Mouse (Mus musculus) MEL (cell line): Measurements from ENCODE around the gene Hspe1. TPM values are rescaled to one million over a fixed set of nuclear protein-coding genes. Genes with fewer than 3 reads are reported as not detected.

ENCODE experiments used
- DNase-seq: peaks from one replicate; pipeline ENCODE4 v3.0.0; 2011; ENCODE audit warnings: low read depth, low spot score
- H3K27ac ChIP-seq: 2 replicates; pipeline ENCODE4 v1.5.1; 2012; ENCODE audit warnings: low read depth, mild to moderate bottlenecking, control low read depth, low read length, moderate library complexity; ENCODE audit not compliant: control insufficient read depth
- H3K27me3 ChIP-seq, 2 experiments: fragments of 150-350 bp in 1 of 2; sonication (generic) in 1 of 2; 2 replicates each; pipeline ENCODE4 v1.6.1; 2012; ENCODE audit warnings: low read length in 2 of 2, mild to moderate bottlenecking in 2 of 2, improper control_type of control experiment in 1 of 2, moderate library complexity in 1 of 2; ENCODE audit not compliant: insufficient read depth in 2 of 2, control insufficient read depth in 1 of 2
- H3K36me3 ChIP-seq, 2 experiments: 2 replicates each; pipeline ENCODE4 v1.6.1; 2012 to 2014; ENCODE audit warnings: low read length in 2 of 2, improper control_type of control experiment in 1 of 2, inconsistent platforms in 1 of 2, mild to moderate bottlenecking in 1 of 2; ENCODE audit not compliant: insufficient read depth in 2 of 2, control insufficient read depth in 1 of 2
- H3K4me1 ChIP-seq, 2 experiments: fragments of 150-350 bp in 1 of 2; sonication (generic) in 1 of 2; 2 replicates each; pipeline ENCODE4 v1.6.1; 2012; ENCODE audit warnings: low read length in 2 of 2, improper control_type of control experiment in 1 of 2, mild to moderate bottlenecking in 1 of 2; ENCODE audit not compliant: insufficient read depth in 2 of 2, control insufficient read depth in 1 of 2
- H3K4me3 ChIP-seq, 2 experiments: fragments of 150-350 bp in 1 of 2; sonication (generic) in 1 of 2; 2 replicates each; pipeline ENCODE4 v1.5.1; 2012; ENCODE audit warnings: low read depth in 2 of 2, low read length in 2 of 2, mild to moderate bottlenecking in 2 of 2, moderate library complexity in 2 of 2, control low read depth in 1 of 2, improper control_type of control experiment in 1 of 2; ENCODE audit not compliant: control insufficient read depth in 1 of 2, insufficient read depth in 1 of 2
- H3K79me2 ChIP-seq: 2 replicates; pipeline ENCODE4 v1.6.1; 2012; ENCODE audit warnings: mild to moderate bottlenecking, low read length, moderate library complexity; ENCODE audit not compliant: control insufficient read depth, poor library complexity, insufficient read depth
- H3K9ac ChIP-seq: 2 replicates; pipeline ENCODE4 v1.6.1; 2012; ENCODE audit warnings: low read depth, mild to moderate bottlenecking, control low read depth, low read length, moderate library complexity; ENCODE audit not compliant: control insufficient read depth, poor library complexity, severe bottlenecking
- H3K9me3 ChIP-seq: fragments of 150-350 bp; sonication (generic); replicated peaks from 2 replicates; pipeline ENCODE4 v1.6.1; 2012; ENCODE audit warnings: mild to moderate bottlenecking, low read length, improper control_type of control experiment, moderate library complexity; ENCODE audit not compliant: insufficient read depth
- CTCF ChIP-seq, 3 experiments: IDR thresholded peaks in 2 of 3; conservative IDR thresholded peaks in 1 of 3; 2 replicates each; pipeline ENCODE4 v1.5.1; 2011 to 2012; ENCODE audit warnings: low read length in 3 of 3, low read depth in 2 of 3, mild to moderate bottlenecking in 2 of 3, improper control_type of control experiment in 1 of 3, inconsistent platforms in 1 of 3, mixed read lengths in 1 of 3, moderate library complexity in 1 of 3; ENCODE audit not compliant: control insufficient read depth in 1 of 3, insufficient read depth in 1 of 3, poor library complexity in 1 of 3, severe bottlenecking in 1 of 3
- E2F4 ChIP-seq: IDR thresholded peaks from 2 replicates; pipeline ENCODE4 v1.6.1; 2011; ENCODE audit warnings: low read depth, low read length, improper control_type of control experiment, borderline replicate concordance
- HCFC1 ChIP-seq: IDR thresholded peaks from 2 replicates; pipeline ENCODE4 v1.6.1; 2012; ENCODE audit warnings: low read depth, mild to moderate bottlenecking, inconsistent platforms, low read length, improper control_type of control experiment, moderate library complexity
- JUND ChIP-seq: IDR thresholded peaks from 2 replicates; pipeline ENCODE4 v1.6.1; 2011; ENCODE audit warnings: low read depth, mild to moderate bottlenecking, improper control_type of control experiment, low read length
- MAFK ChIP-seq: IDR thresholded peaks from 2 replicates; pipeline ENCODE4 v1.6.1; 2011; ENCODE audit warnings: low read depth, mild to moderate bottlenecking, low read length, improper control_type of control experiment, borderline replicate concordance
- MEF2A ChIP-seq: IDR thresholded peaks from 2 replicates; pipeline ENCODE4 v1.6.1; 2014; ENCODE audit warnings: low read depth, mild to moderate bottlenecking, inconsistent platforms, low read length, improper control_type of control experiment; ENCODE audit not compliant: poor library complexity, insufficient replicate concordance, severe bottlenecking; ENCODE audit errors: extremely low read depth
- MXI1 ChIP-seq: IDR thresholded peaks from 2 replicates; pipeline ENCODE4 v1.6.1; 2011; ENCODE audit warnings: mild to moderate bottlenecking, low read depth, low read length, improper control_type of control experiment
- MYC ChIP-seq: IDR thresholded peaks from 2 replicates; pipeline ENCODE4 v1.6.1; 2011; ENCODE audit warnings: low read depth, mild to moderate bottlenecking, low read length, improper control_type of control experiment, moderate library complexity
- POLR2AphosphoS5 ChIP-seq: IDR thresholded peaks from 2 replicates; pipeline ENCODE4 v1.6.1; 2012; ENCODE audit warnings: low read depth, borderline replicate concordance, mild to moderate bottlenecking, inconsistent platforms, low read length, moderate library complexity, mixed read lengths
- RAD21 ChIP-seq: IDR thresholded peaks from 2 replicates; pipeline ENCODE4 v1.6.1; 2011; ENCODE audit warnings: mild to moderate bottlenecking, low read depth, low read length, improper control_type of control experiment
- SMC3 ChIP-seq: IDR thresholded peaks from 2 replicates; pipeline ENCODE4 v1.6.1; 2011; ENCODE audit warnings: low read depth, low read length, improper control_type of control experiment
- TBP ChIP-seq: IDR thresholded peaks from 2 replicates; pipeline ENCODE4 v1.8.0; 2011; ENCODE audit warnings: low read depth, low read length, improper control_type of control experiment
- UBTF ChIP-seq: IDR thresholded peaks from 2 replicates; pipeline ENCODE4 v1.6.1; 2012; ENCODE audit warnings: low read depth, mild to moderate bottlenecking, inconsistent platforms, low read length, improper control_type of control experiment, moderate library complexity, borderline replicate concordance; ENCODE audit not compliant: insufficient read depth
- USF2 ChIP-seq, 2 experiments: IDR thresholded peaks; 2 replicates each; pipeline ENCODE4 v1.6.1; 2011 to 2012; ENCODE audit warnings: improper control_type of control experiment in 2 of 2, low read length in 2 of 2, borderline replicate concordance in 1 of 2, inconsistent platforms in 1 of 2, low read depth in 1 of 2, mild to moderate bottlenecking in 1 of 2; ENCODE audit not compliant: insufficient read depth in 1 of 2
- ZC3H11A ChIP-seq: IDR thresholded peaks from 2 replicates; pipeline ENCODE4 v1.6.1; 2012; ENCODE audit warnings: low read depth, mild to moderate bottlenecking, inconsistent platforms, low read length, improper control_type of control experiment
- ZMIZ1 ChIP-seq: IDR thresholded peaks from 2 replicates; pipeline ENCODE4 v1.6.1; 2012; ENCODE audit warnings: low read depth, mild to moderate bottlenecking, inconsistent platforms, low read length, improper control_type of control experiment, moderate library complexity
- polyA plus RNA-seq, 2 experiments: library from polyadenylated mRNA; stranded (reverse) in 1 of 2; unstranded in 1 of 2; fragments of >175 nt in 1 of 2; fragments of >200 nt in 1 of 2; gene quantifications; 2 replicates each; pipeline versions ENCODE4 v1.2.1 to v1.2.4; 2012; ENCODE audit warnings: low replicate concordance in 2 of 2, low read depth in 1 of 2; ENCODE audit not compliant: insufficient read length in 2 of 2, insufficient read depth in 1 of 2, missing spikeins in 1 of 2
- total RNA-seq: library from RNA; depleted of rRNA; stranded (reverse); fragments of 300-350 nt; gene quantifications from 2 replicates; pipeline ENCODE4 v1.2.3, GENCODE M21; 2012

The Hspe1 gene
- total and polyA plus RNA-seq, 3 experiments, result 752 to 942 TPM; not detected in 1

GRCm38 (mm10) chr1:55082106-55082505 is 5.8 kb upstream of the Hspe1 start:
- H3K27ac ChIP-seq, result no peak overlapping the region
- peaks cover 4 to 22% of the 10 kb centered on the region in 2 experiments; a peak in 3 of 4 replicates for H3K4me1 ChIP-seq
- TF ChIP-seq USF2 (IDR thresholded peaks at IDR 0.05; ENCODE audit: borderline replicate concordance in 1 of 2, insufficient read depth in 1 of 2, low read depth in 1 of 2, low read length in 2 of 2), result no peak
- peak; percentile 16 for TF ChIP-seq RAD21
- TF ChIP-seq MEF2A, result no peak
- no peak for TF ChIP-seq MAFK
- no peak for TF ChIP-seq POLR2AphosphoS5
- peak; percentile 67 for TF ChIP-seq MYC
- no peak for TF ChIP-seq JUND
- TF ChIP-seq CTCF (IDR thresholded peaks at IDR 0.05 in 2 of 3, conservative IDR thresholded peaks at IDR 0.05 in 1 of 3; ENCODE audit: control insufficient read depth in 1 of 3, insufficient read depth in 1 of 3, low read depth in 2 of 3, low read length in 3 of 3, poor library complexity in 1 of 3, severe bottlenecking in 1 of 3), result peak; percentile 26 to 58 (median 41)
- 0 out of 2 replicates have a peak, but pooled peaks have one; percentile 21 for TF ChIP-seq ZC3H11A
- TF ChIP-seq SMC3, result peak; percentile 50
- no peak for TF ChIP-seq E2F4
- no peak for TF ChIP-seq UBTF
- TF ChIP-seq HCFC1, result 0 out of 2 replicates have a peak, but pooled peaks have one; percentile 17
- TF ChIP-seq TBP, result 0 out of 2 replicates have a peak, but pooled peaks have one; percentile 8
- TF ChIP-seq, all 39 proteins: peak for 7
- Histone ChIP-seq H3K27me3 (no peaks in the 10 kb centered on the region), H3K9ac (no peak overlapping the region), H3K36me3 (peaks cover 41 to 72% of the 10 kb centered on the region in 2 experiments), H3K9me3 (no peaks in the 10 kb centered on the region), H3K4me3 (0 out of 4 replicates have a peak overlapping the region, but pooled peaks of 1 of the 2 experiments have one; percentile 3), H3K79me2 (peaks cover 54% of the 10 kb centered on the region)
- peak; percentile 81 for DNase-seq

GRCm38 (mm10) chr1:55085781-55086366 is 2.1 kb upstream of the Hspe1 start:
- Histone ChIP-seq H3K9ac (peak overlapping the region; percentile 96), H3K79me2 (peaks cover 78% of the 10 kb centered on the region), H3K9me3 (no peaks in the 10 kb centered on the region), H3K27me3 (no peaks in the 10 kb centered on the region), H3K36me3 (peaks cover 33 to 57% of the 10 kb centered on the region in 2 experiments)
- DNase-seq, result peak; percentile 42
- peak in 1 of 3 experiments; percentile 16; a peak in 1 of 6 replicates for TF ChIP-seq CTCF (IDR thresholded peaks at IDR 0.05 in 2 of 3, conservative IDR thresholded peaks at IDR 0.05 in 1 of 3; ENCODE audit: control insufficient read depth in 1 of 3, insufficient read depth in 1 of 3, low read depth in 2 of 3, low read length in 3 of 3, poor library complexity in 1 of 3, severe bottlenecking in 1 of 3)
- no peak for TF ChIP-seq MXI1
- TF ChIP-seq MAFK, result no peak
- TF ChIP-seq ZMIZ1, result no peak
- no peak for TF ChIP-seq E2F4
- 0 out of 2 replicates have a peak, but pooled peaks have one; percentile 18 for TF ChIP-seq MYC
- TF ChIP-seq, all 39 proteins: peak for 2
- Histone ChIP-seq H3K4me3 (peak overlapping the region; percentile 67 to 97), H3K27ac (peak overlapping the region; percentile 8), H3K4me1 (peaks cover 6 to 20% of the 10 kb centered on the region in 2 experiments; a peak in 3 of 4 replicates)
